Mouse (Mus musculus) c-Kit-positive CD71-positive TER-119-positive erythroid progenitor cells, embryonic 14.5 days (primary cell): Measurements from ENCODE around the gene Cux2.

Source experiments
- DNase-seq: peaks from one replicate; pipeline ENCODE4 v3.0.0-alpha.2; 2013; ENCODE audit warnings: low spot score

Cux2 gene

DNA sequence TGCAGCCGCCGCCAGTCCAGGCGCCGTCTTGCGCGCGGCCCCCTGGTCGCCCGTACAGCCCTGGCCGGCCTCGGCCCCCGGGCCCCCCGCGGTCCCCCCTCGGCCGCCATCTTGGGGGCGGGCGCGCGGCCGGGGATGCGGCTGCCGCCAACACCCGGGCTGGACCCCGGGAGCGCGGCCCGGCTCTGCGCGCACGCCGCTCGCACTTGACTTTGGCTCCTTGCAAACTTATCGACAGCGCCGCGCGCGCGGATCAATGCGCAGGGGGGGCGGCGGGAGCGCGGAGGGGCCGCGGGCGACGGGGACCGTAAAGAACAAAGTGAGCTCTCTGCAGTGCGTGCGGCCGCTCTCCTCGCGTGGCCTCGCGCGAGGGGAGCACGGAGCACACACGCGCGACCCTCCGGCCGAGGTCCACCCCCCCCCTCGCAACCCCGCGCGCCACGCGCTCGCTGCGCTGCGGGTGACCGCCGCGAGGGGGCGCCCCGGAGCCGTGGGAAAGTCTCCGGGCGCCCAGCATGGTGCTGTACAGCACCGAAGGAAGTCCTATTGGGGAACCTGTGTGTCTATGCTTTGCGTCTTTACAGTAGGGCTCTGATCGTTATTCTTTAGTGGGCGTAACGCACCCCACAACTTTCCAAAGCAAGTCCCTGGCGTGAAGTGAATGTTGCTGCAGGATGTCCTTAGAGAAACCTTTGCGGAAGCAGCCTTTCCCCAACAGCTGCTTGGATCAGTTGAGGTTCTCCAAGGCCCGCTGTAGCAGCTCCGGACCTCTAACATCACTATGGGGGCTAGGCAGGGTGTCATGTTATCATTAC is at the start of gene Cux2:
Gene Cux2, minus strand, starts transcription at position 86 of the 815 bp plus-strand sequence.
- no peak for DNase-seq

DNA sequence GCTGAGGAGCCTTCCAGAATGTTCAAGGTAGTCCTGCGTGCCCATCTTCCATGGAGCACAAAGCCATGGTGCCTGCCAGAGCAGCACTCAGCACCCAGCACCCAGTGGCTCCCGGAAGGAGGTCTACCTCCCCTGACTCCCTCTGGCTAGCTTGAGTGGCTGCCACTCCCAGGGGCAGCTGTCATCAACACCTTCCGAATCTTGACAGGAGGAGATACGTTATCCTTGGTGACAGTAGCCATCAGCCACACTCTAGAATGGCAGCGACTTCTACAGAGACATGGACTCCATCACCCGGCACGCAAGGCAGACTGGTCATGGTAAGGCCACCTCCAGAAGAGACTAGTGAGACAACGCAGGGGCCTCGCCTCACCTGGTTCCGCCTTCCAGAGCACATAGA is 44.5 kb upstream of the Cux2 start:
- DNase-seq: no peak

DNA sequence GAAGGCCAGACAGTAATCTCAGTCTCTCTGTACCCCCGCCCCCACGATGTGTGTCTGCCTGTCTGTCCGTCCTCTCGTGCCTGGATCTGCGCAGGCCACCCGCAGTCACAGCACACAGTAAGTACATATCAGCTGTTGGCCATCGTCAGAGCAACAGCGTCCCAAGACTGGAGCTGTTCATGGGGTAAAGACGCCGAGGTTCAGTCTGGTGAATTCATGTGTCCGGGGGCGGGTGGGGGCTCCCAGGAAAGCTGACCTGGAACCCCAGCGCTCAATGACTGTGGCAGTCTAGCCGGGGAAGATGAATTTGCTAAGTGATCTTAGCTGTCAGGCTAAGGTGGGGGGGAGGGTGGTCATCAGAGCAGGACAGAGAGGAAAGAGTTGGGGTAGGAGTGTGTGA is 43.8 kb upstream of the Cux2 start:
- no peak for DNase-seq

DNA sequence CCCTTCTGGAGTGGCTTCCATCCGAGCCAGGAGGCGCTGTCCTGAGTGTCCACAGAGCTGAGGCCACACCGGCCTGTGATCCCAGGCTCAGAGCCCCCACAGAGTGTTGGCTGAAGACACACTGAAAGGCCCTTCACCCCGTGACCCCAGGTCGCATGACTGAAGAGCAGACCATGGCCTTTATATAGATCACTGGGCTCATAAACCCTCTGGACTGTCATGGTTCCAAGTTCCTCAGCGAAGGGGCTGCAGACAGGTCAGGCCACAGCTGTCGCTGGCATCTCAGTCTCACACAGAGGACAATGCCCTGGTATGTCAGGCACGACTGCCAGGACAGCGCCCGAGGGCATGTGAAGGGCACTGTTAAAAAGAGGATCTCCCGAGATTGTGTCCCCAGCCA is 42.9 kb upstream of the Cux2 start:
- DNase-seq: no peak

DNA sequence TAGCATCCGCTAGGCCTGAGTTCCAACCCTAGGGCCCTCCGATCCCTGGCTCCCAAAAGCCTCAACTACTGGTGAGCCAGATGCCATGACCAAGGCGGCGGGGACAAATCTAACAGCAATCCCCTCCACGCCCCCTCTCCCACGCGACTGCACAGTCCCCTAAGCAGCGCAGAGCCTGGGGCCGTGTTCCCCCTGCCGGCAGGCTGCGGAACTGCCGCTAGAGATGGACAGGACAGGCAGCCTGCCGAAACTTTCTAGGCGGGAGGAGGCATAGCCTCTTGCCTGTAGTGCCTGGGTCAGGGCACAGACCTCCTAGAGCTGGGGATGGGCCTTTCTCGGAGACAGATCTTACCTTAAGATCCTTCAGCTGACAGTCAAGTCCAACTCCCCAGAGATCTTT is 41.2 kb upstream of the Cux2 start:
- no peak for DNase-seq

DNA sequence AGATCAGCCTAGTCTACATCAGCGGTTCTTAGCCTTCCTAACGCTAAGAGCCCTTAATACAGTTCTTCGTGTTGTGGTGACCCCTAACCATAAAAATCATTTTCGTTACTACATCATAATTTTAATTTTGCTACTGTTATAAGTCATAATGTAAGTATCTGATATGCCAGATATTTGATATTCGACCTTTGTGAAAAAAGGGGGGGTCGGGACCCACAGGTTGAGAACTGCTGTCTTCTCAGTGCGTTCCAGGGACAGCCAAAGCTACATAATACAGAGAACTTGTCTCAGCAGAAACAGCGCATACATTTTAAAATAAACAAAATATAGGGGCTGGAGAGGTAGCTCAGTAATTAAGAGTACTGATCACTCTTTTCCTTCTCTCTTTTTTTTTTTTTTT is 39.8 kb upstream of the Cux2 start:
- DNase-seq: no peak

DNA sequence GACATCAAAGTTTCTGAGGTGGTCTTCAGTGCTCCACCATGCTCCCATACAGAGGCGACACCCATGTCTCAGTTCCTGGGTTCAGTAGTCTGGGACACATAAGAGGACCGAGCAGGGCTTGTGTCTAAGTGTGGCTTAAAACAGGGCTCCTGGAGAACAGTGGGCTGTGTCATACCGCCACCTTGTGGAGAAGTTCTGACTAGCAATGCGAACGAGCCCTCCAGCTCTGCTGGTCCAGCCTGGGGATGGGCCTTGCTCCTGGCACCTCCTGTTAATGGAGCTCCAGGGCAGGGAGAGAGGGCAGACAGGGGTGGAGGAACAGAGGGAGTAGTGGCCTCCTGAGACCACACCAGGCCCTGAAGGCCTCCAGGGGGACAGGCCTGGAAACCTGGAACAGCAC is 39.0 kb upstream of the Cux2 start:
- DNase-seq: peak; percentile 68

DNA sequence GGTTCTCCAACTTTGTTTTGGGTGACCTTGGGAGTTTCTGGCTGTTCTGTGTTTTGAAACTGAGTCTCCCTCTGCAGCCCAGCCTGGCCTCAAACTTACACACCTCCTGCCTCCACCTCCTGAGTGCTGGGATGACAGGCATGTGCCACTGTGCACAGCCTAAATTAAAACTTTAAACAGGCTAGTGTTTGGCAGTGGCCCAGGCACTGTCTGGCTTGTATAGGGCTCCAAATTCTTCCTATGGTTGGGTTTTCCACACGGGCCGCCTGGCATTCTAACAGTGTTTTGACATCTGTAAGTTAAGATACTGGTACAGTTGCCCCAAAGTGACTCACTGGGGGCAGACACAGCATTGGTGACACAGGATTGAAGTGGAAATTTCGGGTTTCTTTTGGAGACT is 36.2 kb upstream of the Cux2 start:
- DNase-seq: no peak

DNA sequence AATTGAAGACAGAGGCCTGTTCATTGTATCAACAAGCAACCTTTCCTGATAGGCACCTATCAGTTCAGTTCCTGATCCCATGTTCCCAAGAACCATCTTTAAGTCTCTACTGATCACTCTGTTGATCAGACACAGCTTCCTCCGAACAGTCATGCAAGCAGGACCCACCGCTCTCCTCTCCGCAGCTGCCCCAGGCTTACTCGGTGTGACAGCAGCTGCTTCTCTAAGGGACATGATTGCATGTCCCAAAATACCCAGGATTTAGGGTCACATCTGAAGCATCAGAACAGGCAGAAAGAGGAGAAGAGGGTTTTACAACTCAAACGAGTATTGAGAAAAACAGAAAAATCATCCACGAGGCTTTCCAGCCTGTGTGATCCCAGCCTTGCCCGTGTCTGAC is 35.4 kb upstream of the Cux2 start:
- DNase-seq: no peak

DNA sequence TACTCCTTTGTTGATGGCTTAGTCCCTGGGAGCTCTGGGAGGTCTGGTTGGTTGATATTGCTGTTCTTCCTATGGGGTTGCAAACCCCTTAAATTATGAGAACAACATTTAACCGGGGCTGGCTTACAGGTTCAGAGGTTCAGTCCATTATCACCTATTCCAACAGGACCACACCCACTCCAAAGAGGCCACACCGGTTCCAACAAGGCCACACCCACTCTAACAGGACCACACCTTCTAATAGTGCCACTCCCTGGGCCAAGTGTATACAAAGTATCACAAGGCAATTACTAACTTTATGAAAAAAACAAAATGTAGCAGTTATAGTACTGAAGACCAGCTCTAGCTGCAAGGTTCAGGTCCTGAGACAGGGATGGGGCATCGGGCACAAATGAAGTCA is 34.6 kb upstream of the Cux2 start:
- peak; percentile 20 for DNase-seq

DNA sequence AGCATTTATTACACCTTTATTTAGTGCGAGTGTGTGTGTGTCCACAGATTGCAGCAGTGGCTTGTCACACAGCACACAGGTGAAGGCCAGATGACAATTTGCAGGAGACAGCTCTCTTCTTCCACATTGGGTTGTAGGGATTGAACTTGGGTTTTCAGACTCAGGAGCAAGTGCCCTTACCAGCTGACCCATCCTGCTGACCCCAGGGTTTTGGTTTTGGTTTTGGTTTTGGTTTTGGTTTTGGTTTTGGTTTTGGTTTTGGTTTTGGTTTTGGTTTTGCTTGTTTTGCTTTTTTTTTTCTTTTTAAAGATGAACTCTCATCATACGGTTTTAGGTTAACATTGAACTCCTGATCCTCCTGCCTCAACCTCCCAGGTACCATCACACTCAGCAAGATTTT is 33.4 kb upstream of the Cux2 start:
- DNase-seq: no peak

DNA sequence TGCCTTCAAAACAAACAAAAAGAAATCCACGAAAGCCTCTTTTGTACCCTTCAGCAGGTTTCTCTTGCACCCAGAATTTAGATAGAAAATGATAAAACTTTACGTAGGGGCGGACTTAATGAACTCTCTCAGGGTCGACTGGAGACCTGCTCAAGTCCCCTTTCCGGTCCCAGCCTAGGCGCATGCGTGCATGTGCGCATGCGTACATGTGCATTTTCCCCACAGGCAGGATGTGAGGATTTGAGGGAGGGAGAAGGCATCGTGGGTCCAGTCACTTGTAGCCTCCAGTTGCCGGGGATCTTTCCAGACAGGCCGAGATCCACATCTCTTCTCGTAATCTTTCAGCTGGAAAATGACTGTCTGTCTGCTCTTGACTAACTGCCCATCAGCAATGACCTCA is 31.6 kb upstream of the Cux2 start:
- DNase-seq: no peak

DNA sequence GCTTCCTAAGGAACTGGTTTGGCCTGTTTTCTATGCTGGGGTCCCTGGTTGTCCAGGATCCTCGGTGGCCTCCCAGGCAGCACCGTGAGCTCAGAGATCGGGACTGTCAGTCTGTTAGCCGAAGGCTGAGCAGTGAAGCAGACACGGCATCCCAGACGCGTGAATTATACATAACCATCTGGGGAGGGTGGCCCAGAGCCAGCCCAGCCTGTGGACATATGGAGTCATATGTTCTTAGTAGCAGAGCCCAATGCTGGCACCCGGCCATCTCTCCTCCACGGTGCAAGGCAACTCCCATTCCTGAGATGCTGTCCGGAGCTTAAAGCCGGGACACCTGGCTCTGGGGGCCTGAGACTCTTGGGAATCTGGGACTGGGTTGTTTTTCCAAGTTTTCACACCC is 31.0 kb upstream of the Cux2 start:
- no peak for DNase-seq

DNA sequence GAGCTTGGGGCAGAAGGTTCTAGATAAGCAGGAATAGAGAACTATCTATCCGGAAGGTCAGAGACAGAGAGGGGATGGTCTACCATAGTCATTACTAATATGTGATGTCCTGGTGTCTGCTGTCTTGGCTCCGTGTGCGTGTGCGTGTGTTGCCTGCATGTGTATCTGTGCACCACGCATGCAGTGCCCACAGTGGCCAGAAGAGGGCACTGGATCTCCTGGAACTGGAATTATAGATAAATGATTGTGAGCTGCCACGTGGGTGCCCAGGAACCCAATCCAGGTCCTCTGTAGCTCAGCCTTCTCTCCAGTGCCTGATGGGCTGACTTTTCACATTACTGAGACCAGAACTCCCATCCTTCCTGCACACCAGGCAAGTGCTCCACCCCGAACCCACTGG is 29.9 kb upstream of the Cux2 start:
- DNase-seq: peak; percentile 21

DNA sequence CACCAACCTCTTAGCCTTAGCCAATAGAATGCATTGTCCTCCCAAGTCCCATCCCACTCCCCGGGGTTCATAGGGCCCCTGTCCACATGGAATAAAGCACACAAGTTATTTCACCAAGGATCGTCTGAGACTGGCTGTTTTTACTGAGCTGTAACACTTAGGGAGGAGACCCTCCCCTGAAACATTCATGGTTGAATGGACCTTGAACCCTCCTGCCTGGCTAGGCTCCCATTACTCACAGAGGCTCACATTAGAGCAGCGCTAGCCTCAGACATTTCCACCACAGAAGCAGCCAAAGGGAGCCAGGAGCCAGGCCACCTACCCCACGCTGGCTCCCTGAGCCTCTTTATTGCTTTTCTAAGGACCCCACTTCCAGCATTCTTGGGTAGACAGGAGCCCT is 27.3 kb upstream of the Cux2 start:
- no peak for DNase-seq

DNA sequence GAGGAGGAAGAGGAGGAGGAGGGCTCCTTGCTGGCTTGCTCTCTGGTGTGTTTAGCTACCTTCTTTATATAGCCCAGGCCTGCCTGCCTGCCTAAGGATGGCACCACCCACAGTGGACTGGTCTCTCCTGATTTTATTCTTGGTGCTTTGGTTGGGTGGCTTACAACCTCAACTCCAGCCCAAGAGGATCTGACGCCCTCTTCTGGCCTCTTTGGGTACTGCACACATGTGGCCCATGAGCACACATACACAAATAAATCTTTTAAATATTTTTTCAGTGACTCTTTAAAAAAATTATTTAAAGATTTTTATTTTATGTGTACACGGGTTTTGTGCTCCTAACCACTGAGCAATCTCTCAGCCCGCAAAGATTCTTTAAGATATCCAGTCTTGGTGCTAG is 25.8 kb upstream of the Cux2 start:
- no peak for DNase-seq

DNA sequence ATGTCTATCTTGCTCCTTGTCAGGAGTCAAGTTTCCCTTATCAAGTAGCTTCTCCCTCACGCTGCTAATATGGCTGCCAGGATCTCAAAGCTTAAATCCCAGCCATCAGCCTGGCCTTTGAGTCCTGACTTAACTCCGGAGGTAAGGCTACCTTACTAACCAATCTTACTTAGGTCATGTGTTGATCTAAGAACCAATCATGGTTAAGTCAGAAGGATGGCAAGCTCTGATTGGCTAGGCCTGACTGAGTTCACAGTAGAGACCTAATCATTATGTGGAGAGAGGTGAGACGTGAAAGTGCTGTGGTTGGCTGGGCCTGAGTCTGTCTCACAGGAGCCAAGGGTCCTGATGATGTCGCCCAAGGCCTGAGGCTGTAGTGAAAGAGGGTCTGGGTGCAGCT is 22.1 kb upstream of the Cux2 start:
- DNase-seq: no peak

DNA sequence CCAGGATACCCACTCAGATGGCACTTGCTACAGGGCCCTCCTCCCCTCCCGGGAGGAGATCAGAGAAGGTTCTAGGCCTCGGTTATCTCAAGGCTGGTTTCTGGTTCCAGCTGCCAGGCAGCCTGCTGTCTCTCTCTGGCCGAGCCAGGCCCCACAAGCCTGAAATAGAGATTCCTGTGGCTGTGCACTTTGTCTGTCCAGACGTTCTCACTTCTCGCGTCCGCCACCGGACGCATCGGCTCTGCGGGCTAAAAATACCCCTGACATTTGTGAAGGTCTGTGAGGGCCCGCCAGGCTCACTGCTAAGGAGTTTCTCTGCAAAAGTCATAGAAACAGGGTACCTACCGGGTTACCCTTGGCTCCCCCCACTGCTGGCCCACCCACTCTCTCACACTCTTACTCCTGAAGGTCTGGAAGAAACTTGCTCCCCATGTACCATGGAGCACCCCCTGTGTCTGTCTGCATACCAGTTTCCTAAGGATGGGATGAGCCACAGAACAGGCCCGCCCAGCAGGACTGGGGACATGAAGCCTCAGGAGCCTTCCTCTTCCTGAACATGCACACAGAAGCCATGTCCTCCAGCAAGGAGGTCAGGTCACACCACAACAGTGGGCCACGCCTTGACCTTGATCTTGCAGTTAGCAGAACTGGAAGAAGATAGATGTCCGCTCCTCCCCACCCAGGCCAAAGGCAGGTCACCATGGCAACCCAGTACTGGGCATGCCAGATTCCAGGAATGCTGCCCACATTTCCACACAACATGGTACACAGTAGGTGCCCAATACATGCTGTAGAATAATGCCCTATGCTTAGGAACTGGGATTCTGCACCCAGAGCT is 21.3 kb upstream of the Cux2 start:
- DNase-seq: no peak

DNA sequence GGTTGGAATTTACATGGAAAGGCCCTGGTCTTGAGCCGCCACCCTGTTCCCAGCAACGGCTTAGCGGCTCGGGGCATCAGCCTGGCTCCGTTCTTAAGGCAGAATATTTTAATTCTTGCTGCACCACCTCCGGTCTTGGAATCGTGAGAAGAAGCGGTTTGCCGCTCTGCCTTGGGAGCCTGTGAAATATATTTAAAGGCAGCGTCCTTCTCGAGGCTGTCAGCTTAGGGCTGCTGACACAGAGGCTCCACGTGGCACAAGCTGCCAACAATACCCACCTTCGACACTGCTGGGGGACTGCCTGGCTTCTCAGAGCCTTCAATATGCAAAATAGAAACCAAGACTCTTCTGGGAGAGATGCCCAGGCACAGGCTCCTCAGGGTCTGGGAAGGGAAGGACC is 18.7 kb upstream of the Cux2 start:
- no peak for DNase-seq

DNA sequence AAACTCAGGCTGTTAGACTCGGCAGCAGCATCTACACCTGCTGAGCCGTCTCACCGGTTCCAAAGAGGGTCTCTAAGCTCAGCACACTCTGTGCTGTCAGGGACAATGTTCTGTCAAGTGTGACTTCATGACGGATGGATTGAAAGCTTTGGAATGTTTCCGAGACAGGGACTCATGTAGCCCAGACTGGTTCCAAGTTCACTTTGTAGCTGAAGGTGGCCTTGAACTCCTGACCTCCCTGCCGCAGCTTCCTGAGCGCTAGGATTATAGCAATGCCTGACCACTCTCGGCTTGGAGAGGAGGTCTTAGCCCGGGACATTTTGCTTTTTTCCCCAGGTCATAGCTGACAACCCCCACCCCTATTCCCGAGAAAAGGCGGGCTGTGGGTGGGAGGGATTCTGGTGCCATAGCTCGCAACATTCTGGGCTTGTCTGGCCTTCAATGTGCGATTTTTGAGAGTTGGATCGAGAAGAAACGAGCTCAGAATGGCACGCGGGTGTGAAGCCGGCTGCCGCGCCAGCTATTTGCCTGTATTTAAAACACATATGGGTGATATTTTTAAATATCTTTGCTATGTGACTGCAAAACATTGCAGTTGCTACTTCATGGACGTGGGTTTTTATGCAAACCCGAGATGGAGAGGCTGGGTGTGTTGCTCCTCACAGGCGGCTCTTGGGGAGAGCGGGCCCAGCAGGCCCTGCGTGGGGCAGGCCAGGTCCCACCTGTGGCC is 13.5 kb upstream of the Cux2 start:
- no peak for DNase-seq

DNA sequence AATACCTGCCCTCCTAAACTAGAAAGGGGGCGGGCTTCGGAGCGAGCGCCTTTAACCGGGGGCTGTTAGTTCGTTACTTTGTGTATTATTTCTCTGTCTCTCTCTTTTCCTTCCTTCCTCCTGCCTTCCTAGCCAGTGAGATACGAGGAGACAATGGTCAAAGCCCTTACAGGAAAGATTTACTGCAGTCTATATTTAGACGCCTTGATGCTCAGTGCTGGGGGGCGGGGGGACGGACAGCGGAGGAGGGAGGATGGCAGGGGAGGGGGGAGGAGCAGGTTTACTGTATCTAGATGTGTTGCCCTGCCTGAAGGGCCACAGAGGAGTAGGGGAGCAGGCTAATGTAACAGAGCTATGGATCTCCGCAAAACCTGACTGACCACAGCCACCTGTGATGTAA is 12.6 kb upstream of the Cux2 start:
- DNase-seq: no peak

DNA sequence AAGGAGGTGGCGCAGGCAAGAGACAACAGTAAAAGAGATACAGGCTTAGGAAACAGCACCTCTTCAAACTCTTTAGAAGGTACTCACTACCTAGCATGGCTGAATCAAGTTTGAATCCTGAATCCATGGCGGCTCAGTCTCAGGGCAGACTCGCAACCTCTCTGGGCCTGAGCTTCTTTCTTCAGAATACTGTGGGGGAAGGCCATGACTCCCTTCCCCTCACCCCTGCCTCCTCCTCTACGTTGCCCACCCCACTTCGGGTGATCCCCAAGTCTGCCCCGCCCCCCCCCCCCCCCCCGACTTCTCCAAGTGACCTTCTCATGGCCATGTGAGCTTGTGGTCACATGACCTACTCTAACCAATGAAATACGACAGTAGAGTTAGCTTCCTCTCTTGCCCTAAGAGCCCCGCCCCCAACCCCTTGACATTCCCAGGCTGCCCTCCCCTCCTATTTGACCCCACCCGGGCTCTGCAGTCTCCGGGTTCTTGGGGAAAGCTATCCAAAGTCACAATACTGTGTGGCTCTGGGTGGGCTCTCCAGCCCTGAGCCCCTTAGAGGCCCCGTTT is 10.9 kb upstream of the Cux2 start:
- no peak for DNase-seq
